Mouse (Mus musculus) cerebellum, postnatal 36 days (tissue): ENCODE measurements around the gene Elf2.

Experiments
- DNase-seq, 2 experiments: peaks; one replicate each; pipeline ENCODE4 v3.0.0; 2021 to 2022; ENCODE audit warnings: mixed read lengths in 2 of 2

The Elf2 gene

DNA sequence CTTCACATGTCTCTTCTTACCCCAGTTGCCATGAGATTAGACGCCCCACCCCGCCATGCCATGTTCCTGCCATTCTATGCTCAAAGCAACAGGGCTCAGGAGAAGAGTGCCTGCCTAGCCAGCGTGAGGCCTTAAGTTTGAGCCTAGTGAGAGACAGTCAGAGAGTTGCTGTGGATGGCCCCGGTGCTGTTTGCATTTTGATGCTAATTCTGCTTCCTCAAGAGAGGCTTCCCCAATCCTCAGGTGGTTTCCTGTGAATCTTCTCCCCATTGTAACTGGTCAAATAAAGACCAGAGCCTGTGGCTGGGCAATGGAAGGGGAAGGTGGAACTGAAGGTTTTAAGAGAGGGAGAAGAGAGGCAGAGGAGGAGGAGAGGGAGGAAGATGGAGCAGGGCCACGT, 131.8 kb downstream of the Elf2 start:
- DNase-seq, result no peak

DNA sequence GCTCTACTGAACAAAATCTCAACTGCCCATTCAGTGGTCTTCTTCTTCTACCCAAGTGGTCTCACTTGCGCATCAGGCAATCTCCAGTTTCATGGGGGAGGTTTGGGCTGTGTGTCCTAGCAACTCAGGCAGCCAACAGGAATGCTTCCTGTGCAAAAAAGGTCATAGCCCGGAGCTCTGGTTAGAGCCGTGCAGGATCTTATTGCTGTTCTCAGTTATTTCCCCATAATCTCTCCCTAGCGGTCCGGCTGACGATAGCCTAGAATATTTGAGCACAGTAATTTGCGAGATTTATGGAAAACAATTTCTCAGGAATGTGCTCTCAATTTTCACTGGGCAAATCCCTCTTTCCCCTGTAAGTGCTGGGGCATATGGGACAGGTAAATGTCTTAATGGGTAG, 133.9 kb downstream of the Elf2 start:
- no peak for DNase-seq

DNA sequence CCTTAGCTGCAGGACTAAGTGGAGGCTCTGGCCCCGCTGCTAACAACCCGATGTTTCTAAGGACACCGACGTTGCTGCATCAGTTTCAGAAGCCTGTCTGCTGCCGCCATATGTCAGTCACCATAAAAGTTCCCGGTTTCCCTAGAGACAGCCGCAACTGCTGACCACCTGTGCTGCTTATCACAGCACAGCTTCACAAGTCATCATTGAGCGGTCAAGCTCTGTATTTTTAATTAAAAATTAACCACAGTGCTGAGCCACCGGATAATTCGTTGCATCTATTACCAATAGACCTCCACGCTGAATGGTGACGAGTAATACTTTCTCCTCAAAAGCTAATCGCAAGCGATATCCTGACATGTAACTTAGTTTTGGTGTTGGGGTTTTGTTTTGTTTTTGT, 135.6 kb downstream of the Elf2 start:
- no peak for DNase-seq

DNA sequence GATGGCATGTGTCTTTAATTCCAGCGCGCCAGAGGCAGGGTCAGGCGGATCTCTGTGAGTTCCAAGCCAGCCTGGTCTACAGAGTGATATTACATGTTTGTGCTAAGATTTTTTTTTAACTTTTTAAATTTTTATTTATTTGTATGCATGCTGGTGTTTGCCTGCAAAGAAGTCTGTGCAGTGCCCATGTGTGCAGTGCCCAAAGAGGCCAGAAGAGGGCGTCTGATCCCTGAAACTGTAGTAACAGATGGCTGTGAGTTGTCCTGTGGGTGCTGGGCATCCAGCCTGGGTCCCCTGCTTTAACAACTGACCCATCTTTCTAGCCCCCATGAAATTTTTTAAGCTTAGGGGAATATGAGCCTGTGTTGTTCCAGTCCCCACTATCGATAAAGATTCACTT, 136.0 kb downstream of the Elf2 start:
- no peak for DNase-seq

DNA sequence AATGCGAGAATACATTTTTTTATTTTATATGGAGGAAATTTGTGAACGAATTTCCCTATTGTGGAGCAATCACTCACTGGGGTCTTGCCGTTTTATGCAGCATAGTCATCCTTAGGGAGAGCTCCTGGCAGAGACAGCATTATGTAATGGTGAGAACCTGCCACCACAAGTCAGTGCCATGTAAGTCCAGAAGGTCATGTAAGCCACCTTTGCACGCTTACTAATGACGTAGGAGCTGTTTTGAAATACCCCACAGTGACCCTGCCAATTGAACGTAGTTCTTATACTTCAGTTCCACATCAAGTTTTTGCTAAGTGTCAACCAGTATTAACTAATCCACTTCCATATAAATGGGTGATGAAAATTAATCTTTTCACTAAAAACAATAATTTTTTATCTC, 136.6 kb downstream of the Elf2 start:
- DNase-seq, result no peak
